Mouse (Mus musculus): ENCODE measurements at regions not wholly inside any gene's neighbourhood (a gene's known extent, or its start where the extent isn't known, plus 50 kb on each side); places are given as distances from the start of the nearest gene placed in this dataset.

DNA sequence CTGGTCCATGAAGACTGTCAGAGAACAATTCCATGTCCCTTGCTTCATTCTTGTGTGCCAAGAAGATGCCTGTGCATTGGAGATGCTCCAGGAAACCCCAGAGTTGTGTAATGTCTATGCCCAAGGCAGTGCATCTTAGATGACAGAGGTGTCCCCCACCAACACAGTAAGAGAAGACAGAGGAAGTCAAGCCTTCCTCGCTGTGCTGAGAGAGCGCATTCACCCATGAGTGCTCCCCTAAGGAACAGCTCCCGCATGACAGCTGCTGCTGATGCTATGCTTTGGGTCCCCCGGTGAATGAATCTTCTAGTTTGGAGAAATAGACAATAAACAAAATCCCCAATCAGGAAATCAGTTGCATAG, 100.7 kb downstream of the Kdr start:
- no peak for TF ChIP-seq FOSL1 (IDR thresholded peaks at IDR 0.05; ENCODE audit: insufficient read depth, low read length, poor library complexity, severe bottlenecking)
- TF ChIP-seq CTCF (IDR thresholded peaks at IDR 0.05; ENCODE audit: control insufficient read depth, insufficient read depth, insufficient read length): no peak
- no peak for TF ChIP-seq USF1 (IDR thresholded peaks at IDR 0.05; ENCODE audit: low read depth)
- no peak for TF ChIP-seq MAX (IDR thresholded peaks at IDR 0.05)
- TF ChIP-seq CEBPB (IDR thresholded peaks at IDR 0.05; ENCODE audit: low read depth): no peak
